Mouse (Mus musculus): ENCODE measurements at regions not wholly inside any gene's neighbourhood (a gene's known extent, or its start where the extent isn't known, plus 50 kb on each side); places are given as distances from the start of the nearest gene placed in this dataset.

GRCm38 (mm10) chr8:84336376-84336775, 51.9 kb upstream of the Cacna1a start:
- DNase-seq (ENCODE audit: low spot score), result peak; percentile 20

GRCm38 (mm10) chr8:84334333-84334732, 53.9 kb upstream of the Cacna1a start:
- DNase-seq (ENCODE audit: low spot score), result peak; percentile 75

- DNase-seq (ENCODE audit: low spot score), result no peak
Observed at GRCm38 (mm10) chr8:84331562-84331961, 56.7 kb upstream of the Cacna1a start.

- DNase-seq (ENCODE audit: low spot score), result no peak
Observed at GRCm38 (mm10) chr8:84329535-84329934, 58.7 kb upstream of the Cacna1a start.

GRCm38 (mm10) chr8:84322761-84323160, 52.6 kb upstream of the Ccdc130 start:
- no peak for DNase-seq (ENCODE audit: low spot score)

- no peak for DNase-seq (ENCODE audit: low spot score)
Observed at GRCm38 (mm10) chr8:84321841-84322240, 51.7 kb upstream of the Ccdc130 start.

Measured in MN1 (cell line).